23 mouse cellular contexts compared by ENCODE assay signal in genomic region chr13:93135501-93135900, GRCm38 (mm10). TPM values are rescaled to one million over a fixed set of nuclear protein-coding genes. Genes with fewer than 3 reads are reported as not detected.
DNase-seq lines count a peak whose midpoint lies in the region; ATAC-seq and TF ChIP-seq lines count a peak whose summit lies in the region.
"Had no signal": no experiment of that assay in that cellular context is flagged by ENCODE, and none has a peak within 500 bp of the region (broad histone marks: within the 10 kb centered on the region; RNA-seq: fewer than 3 reads in every experiment).

No protein-coding gene starts in this region.

- no peak for TF ChIP-seq CTCF in heart, adult 2 months (IDR thresholded peaks at IDR 0.05)

- 0 out of 2 replicates have a peak, but pooled peaks cover 1% of the 10 kb centered on the region for H3K4me1 ChIP-seq in heart, adult 2 months (ENCODE audit: control insufficient read depth, insufficient read depth, low read length)
- no peaks in the 10 kb centered on the region for H3K4me1 ChIP-seq in midbrain, embryonic 11.5 days (ENCODE audit: control insufficient read depth, insufficient read depth, low read length)
- no peaks in the 10 kb centered on the region for H3K4me1 ChIP-seq in midbrain, embryonic 13.5 days (replicated peaks)
- H3K4me1 ChIP-seq: embryonic facial prominence, embryonic 12.5 days; hindbrain, embryonic 12.5 days; hindbrain, embryonic 15.5 days had no signal

- no peaks in the 10 kb centered on the region for H3K27me3 ChIP-seq in heart, adult 2 months (ENCODE audit: control insufficient read depth, insufficient read depth, low read length)
- no peaks in the 10 kb centered on the region for H3K27me3 ChIP-seq in midbrain, embryonic 11.5 days (ENCODE audit: control insufficient read depth, insufficient read depth, low read length)
- no peaks in the 10 kb centered on the region for H3K27me3 ChIP-seq in midbrain, embryonic 13.5 days
- H3K27me3 ChIP-seq in myocyte (ENCODE audit: control insufficient read depth, insufficient read depth, insufficient read length): no peaks in the 10 kb centered on the region
- H3K27me3 ChIP-seq: embryonic facial prominence, embryonic 12.5 days; embryonic facial prominence, embryonic 15.5 days; hindbrain, embryonic 12.5 days; hindbrain, embryonic 15.5 days had no signal

- peak overlapping the region; percentile 85 for H3K27ac ChIP-seq in heart, adult 2 months
- no peak overlapping the region for H3K27ac ChIP-seq in midbrain, embryonic 11.5 days (ENCODE audit: low read depth, low read length)
- no peak overlapping the region for H3K27ac ChIP-seq in midbrain, embryonic 13.5 days
- H3K27ac ChIP-seq: embryonic facial prominence, embryonic 12.5 days; embryonic facial prominence, embryonic 15.5 days; hindbrain, embryonic 12.5 days; hindbrain, embryonic 15.5 days had no signal

- WGBS in heart, adult 2 months: 66% methylated on average over 2 of the region's 2 CpGs
- 88% methylated on average over 2 of the region's 2 CpGs for WGBS in midbrain, embryonic 11.5 days
- WGBS in midbrain, embryonic 13.5 days: 90% methylated on average over 2 of the region's 2 CpGs

- DNase-seq in heart, adult 2 months: no peak
- no peak for DNase-seq in heart, postnatal 25 days (ENCODE audit: low spot score)
- DNase-seq in midbrain, embryonic 11.5 days (ENCODE audit: low spot score, missing footprints): peak; percentile 28
- no peak for DNase-seq in adrenal gland, postnatal 10 days
- DNase-seq: adrenal gland, adult 8-10 months; adrenal gland, postnatal 36 days; cerebellum, adult 18-20 months; cerebellum, adult 9-11 months; cerebellum, postnatal 25 days; forebrain, postnatal 0 days; gastrocnemius, postnatal 14 days; heart, postnatal 14 days had no signal

- no peak overlapping the region for H3K9ac ChIP-seq in heart, adult 2 months (ENCODE audit: low read depth, low read length)
- H3K9ac ChIP-seq in midbrain, embryonic 11.5 days (ENCODE audit: low read length): no peak overlapping the region
- no peak overlapping the region for H3K9ac ChIP-seq in midbrain, embryonic 13.5 days (replicated peaks)
- H3K9ac ChIP-seq: embryonic facial prominence, embryonic 12.5 days; embryonic facial prominence, embryonic 15.5 days; forebrain, postnatal 0 days; hindbrain, embryonic 12.5 days; hindbrain, embryonic 15.5 days had no signal

- peaks cover 4% of the 10 kb centered on the region for H3K36me3 ChIP-seq in heart, adult 2 months (ENCODE audit: control insufficient read depth, insufficient read depth, low read length)
- H3K36me3 ChIP-seq in midbrain, embryonic 11.5 days (ENCODE audit: control insufficient read depth, insufficient read depth, low read length): no peaks in the 10 kb centered on the region
- H3K36me3 ChIP-seq in midbrain, embryonic 13.5 days: no peaks in the 10 kb centered on the region
- no peaks in the 10 kb centered on the region for H3K36me3 ChIP-seq in myocyte (ENCODE audit: control insufficient read depth, insufficient read depth)
- H3K36me3 ChIP-seq: embryonic facial prominence, embryonic 12.5 days; embryonic facial prominence, embryonic 15.5 days; hindbrain, embryonic 12.5 days; hindbrain, embryonic 15.5 days had no signal

- no peak for TF ChIP-seq EP300 in heart, adult 2 months (IDR thresholded peaks at IDR 0.05; ENCODE audit: insufficient read depth, low read depth, low read length)

- no peak overlapping the region for H3K4me2 ChIP-seq in midbrain, embryonic 11.5 days
- H3K4me2 ChIP-seq in midbrain, embryonic 13.5 days (replicated peaks): no peak overlapping the region
- no peak overlapping the region for H3K4me2 ChIP-seq in myocyte (ENCODE audit: low read depth)
- H3K4me2 ChIP-seq: embryonic facial prominence, embryonic 12.5 days; embryonic facial prominence, embryonic 15.5 days; heart, embryonic 11.5 days; hindbrain, embryonic 12.5 days; hindbrain, embryonic 15.5 days had no signal

- H3ac ChIP-seq in myocyte (ENCODE audit: control insufficient read depth, insufficient read length): no peak overlapping the region

- TF ChIP-seq POLR2A in heart, adult 2 months (IDR thresholded peaks at IDR 0.05; ENCODE audit: insufficient read depth, low read depth, low read length): no peak
- no peak for TF ChIP-seq POLR2A in myocyte (IDR thresholded peaks at IDR 0.05; ENCODE audit: insufficient read length, low read depth)

- ATAC-seq in midbrain, embryonic 11.5 days (ENCODE audit: low FRiP score): no peak
- ATAC-seq in midbrain, embryonic 13.5 days: no peak
- ATAC-seq: CD4-positive, CD25-positive, alpha-beta regulatory T cell, adult 4 months; forebrain, embryonic 14.5 days; forebrain, postnatal 0 days; intestine, postnatal 0 days had no signal

- no peak overlapping the region for H3K4me3 ChIP-seq in heart, adult 2 months
- H3K4me3 ChIP-seq in midbrain, embryonic 11.5 days (ENCODE audit: low read depth, low read length): no peak overlapping the region
- no peak overlapping the region for H3K4me3 ChIP-seq in midbrain, embryonic 13.5 days (replicated peaks)
- no peak overlapping the region for H3K4me3 ChIP-seq in myocyte
- H3K4me3 ChIP-seq: embryonic facial prominence, embryonic 12.5 days; embryonic facial prominence, embryonic 15.5 days; hindbrain, embryonic 12.5 days; hindbrain, embryonic 15.5 days had no signal

- intact Hi-C loops in heart, adult 2 months (cut with DNase I): no loop called here
- intact Hi-C loops in heart, postnatal 25 days (cut with DNase I): no loop called here

- no peaks in the 10 kb centered on the region for H3K79me2 ChIP-seq in heart, adult 2 months (replicated peaks; ENCODE audit: control insufficient read depth, insufficient read depth, low read length)
- no peaks in the 10 kb centered on the region for H3K79me2 ChIP-seq in myocyte (ENCODE audit: control insufficient read depth, insufficient read depth)

- no peaks in the 10 kb centered on the region for H3K9me3 ChIP-seq in midbrain, embryonic 11.5 days (ENCODE audit: control insufficient read depth, low read length)
- no peaks in the 10 kb centered on the region for H3K9me3 ChIP-seq in midbrain, embryonic 13.5 days
- H3K9me3 ChIP-seq: embryonic facial prominence, embryonic 12.5 days; embryonic facial prominence, embryonic 15.5 days; hindbrain, embryonic 12.5 days; hindbrain, embryonic 15.5 days had no signal

TF ChIP-seq in myocyte, 11 proteins besides CTCF, POLR2A, EP300 and RAD21:
- TF ChIP-seq CEBPB (IDR thresholded peaks at IDR 0.05; ENCODE audit: insufficient read depth, poor library complexity, severe bottlenecking): no peak
- TF ChIP-seq USF1 (IDR thresholded peaks at IDR 0.05; ENCODE audit: low read depth): peak; percentile 20

RNA-seq across cellular contexts. Expression of gene Cmya5, which starts 9.0 kb away (rescaled TPM):
- total RNA-seq in heart, adult 2 months (2021): 100 to 1,000 TPM; 335 to 392 TPM
- polyA plus RNA-seq in heart, adult 2 months (2012; rRNA removed): 46.3 and 76.5 TPM in 2 replicates
- total RNA-seq in heart, postnatal 25 days (2021): 100 to 1,000 TPM; 286 to 303 TPM
- 0.04 TPM in 1 of 2 replicates, not detected in the other for polyA plus RNA-seq in midbrain, embryonic 11.5 days (2014; fragmentation: Nextera tagmentation; extraction: Ambion mirVana)
- 0.08 and 0.09 TPM in 2 replicates for polyA plus RNA-seq in midbrain, embryonic 13.5 days (2015; fragmentation: Nextera tagmentation; extraction: Ambion mirVana)
- polyA plus RNA-seq in myocyte (2012; fragmentation: generic; extraction: Trizol): 0.04 TPM
- total RNA-seq in adrenal gland, postnatal 10 days (2021): 10 to 100 TPM in 1 of 2 experiments, 1 to 10 TPM in 1; 7.8 to 29.4 TPM
- total RNA-seq: common myeloid progenitor, adult 5-6 weeks had no signal

RNA-seq across cellular contexts. Expression of gene Tent2, which starts 56.7 kb away (rescaled TPM):
- total RNA-seq in heart, adult 2 months (2021): 10 to 100 TPM; 13.1 to 14.6 TPM
- 9.7 and 20.8 TPM in 2 replicates for polyA plus RNA-seq in heart, adult 2 months (2012; rRNA removed)
- 10 to 100 TPM; 12.0 to 12.3 TPM for total RNA-seq in heart, postnatal 25 days (2021)
- 74.1 and 75.9 TPM in 2 replicates for polyA plus RNA-seq in midbrain, embryonic 11.5 days (2014; fragmentation: Nextera tagmentation; extraction: Ambion mirVana)
- polyA plus RNA-seq in midbrain, embryonic 13.5 days (2015; fragmentation: Nextera tagmentation; extraction: Ambion mirVana): 40.9 and 44.2 TPM in 2 replicates
- 6.3 TPM for polyA plus RNA-seq in myocyte (2012; fragmentation: generic; extraction: Trizol)
- total RNA-seq in adrenal gland, postnatal 10 days (2021): 10 to 100 TPM; 35.0 to 47.0 TPM

Comparison
In these comparisons a context has a peak if more than half of its experiments do, and no peak if none do; other contexts are left out.
1. RNA of gene Cmya5, which starts 9.0 kb away (polyA plus RNA-seq): 46.3 to 76.5 TPM in heart, adult 2 months; 0.08 to 0.09 TPM in midbrain, embryonic 13.5 days, 0.04 TPM in midbrain, embryonic 11.5 days and 0.04 TPM in myocyte (single experiment); every median in the first group is over 10 times any median in the second.